Mouse (Mus musculus): ENCODE data around the gene Akap1.
"Not testable (repeated sequence)": the region's sequence is repeated elsewhere in the genome, so short reads cannot be mapped to it uniquely, and the experiment has no call there.

The Akap1 gene

DNA sequence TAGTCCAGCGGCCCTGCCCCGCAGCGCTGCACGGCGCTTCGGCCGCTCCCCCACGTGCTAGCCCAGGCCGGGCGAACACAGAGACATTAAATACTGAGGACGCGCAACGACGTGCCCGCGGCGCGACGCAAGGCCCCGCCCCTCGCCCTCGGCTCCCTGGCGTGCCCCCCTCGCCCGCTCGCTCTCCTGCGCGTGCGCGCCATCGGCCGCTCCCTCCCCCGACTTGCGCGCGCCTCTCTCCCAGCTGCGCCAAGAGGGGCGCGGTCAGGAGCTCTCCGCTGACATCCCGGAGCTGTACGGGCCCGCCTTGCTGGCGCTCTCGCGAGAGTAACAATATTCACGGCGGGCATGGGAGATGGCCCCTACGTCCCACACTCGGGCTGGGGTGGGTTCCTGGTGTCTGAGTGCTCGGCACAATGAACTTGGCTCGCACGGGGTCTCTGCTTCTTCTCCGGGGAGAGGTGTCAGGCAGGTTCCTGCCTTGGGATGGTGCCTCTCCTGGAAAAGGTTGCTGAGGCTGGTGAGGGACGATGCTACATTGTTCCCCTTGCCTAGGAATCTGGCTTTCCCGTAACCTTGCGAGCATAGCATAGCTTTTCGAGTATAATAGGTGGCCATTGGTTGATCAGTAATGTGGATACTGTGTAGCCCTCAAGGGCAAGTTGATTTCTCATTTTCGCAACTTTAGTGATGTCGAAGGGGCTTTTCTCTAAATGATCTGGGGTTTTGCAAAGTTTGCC lies at the start of gene Akap1:
Akap1 (minus strand) TSS at position 129 of the 740 bp plus-strand sequence.
- peak; percentile 95 for DNase-seq (ENCODE audit: low spot score)

DNA sequence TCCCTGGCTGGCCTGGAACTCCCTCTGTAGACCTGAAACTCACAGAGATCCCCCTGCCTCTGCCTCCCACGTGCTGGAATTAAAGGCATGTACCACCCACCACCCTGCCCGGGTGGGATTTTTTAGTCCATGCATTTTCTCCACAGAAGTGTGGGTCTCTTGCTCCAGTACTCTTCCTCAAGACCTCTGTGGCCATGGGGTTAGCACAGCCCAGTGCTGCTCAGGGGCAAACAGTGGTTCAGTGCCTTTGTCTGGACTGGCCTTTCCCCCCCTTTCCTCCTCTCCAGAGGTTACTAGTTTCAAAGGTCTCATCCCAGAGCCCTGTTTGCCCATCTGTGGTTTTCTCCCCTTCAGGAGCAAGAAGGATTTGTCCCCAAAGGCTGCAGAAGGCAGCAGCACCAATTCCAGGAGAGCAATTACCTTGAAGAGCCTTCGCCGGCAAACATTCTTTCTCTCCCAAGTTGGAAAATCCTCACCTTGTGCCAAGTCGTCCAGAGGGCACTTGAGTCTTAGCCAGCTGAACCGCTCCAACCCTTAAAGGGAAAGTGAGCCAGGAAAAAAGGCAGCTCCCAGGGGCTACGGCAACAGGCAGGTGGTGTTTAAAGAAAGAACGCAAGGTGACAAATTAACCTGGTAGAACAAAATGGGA lies 45.1 kb upstream of the Akap1 start:
- no peak for DNase-seq (ENCODE audit: low spot score)

DNA sequence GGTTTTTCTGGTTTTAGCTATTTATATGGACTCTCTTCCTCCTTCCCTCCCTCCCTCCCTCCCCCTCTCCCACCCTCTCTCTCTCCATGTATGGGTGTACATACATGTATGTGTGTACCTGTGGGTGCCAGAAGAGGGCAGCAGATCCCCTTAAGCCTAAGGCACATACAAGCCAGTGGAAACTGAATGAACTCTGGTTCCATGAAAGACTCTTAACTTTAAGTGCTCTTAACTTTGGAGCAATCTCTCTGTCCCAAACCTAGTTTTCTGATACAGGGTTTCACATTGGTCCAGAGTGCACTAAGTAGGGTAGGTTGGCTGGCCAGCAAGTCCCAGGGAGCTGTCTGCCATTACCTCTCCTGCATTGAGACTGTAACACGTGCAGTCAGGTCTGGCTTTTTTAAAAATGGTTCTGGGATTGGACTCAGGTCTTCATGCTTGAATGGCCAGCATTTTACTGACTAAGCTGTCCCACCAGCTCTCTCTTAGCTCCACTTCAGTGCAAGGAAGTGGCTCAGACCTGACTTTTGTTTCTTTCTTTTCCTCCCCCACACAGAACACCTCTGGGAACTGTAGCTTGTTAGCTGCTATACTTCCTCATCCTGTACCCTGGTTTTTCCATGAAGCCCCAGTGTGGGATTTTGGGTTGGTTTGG lies 44.3 kb upstream of the Akap1 start:
- peak; percentile 44 for DNase-seq (ENCODE audit: low spot score)

DNA sequence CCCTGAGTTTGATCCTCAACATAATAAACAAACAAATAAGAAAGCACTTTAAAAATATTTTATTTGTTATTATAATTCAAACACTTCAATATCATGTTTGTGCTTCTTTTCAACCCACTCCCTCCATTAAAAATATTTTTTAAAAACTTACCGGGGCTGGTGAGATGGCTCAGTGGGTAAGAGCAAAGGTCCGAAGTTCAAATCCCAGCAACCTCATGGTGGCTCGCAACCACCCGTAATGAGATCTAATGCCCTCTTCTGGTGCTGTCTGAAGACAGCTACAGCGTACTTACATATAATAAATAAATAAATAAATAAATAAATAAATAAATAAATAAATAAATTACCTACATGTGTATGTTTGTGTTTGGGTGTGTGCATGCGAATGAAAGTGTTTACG lies 43.5 kb upstream of the Akap1 start:
- no peak for DNase-seq (ENCODE audit: low spot score)

DNA sequence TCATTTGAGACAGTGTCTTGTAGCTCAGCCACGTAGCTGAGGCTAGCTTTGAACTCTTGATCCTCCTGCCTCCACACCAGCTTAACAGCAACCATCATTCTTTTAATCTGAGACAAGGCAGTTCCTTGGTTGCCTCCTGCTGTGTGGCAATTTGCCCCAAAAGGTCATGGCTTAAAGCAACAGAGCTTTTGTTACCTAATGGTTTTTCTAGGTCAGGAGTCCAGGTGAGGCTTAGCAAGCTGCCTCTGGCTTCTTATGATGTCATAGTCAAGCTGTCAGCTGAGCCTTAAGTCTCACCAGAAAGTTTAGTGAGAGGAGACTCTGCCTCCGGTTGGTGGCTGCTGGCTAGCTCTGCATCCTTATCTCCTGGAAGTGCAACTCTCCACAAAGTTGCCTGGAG lies 41.2 kb upstream of the Akap1 start:
- DNase-seq (ENCODE audit: low spot score), result no peak

DNA sequence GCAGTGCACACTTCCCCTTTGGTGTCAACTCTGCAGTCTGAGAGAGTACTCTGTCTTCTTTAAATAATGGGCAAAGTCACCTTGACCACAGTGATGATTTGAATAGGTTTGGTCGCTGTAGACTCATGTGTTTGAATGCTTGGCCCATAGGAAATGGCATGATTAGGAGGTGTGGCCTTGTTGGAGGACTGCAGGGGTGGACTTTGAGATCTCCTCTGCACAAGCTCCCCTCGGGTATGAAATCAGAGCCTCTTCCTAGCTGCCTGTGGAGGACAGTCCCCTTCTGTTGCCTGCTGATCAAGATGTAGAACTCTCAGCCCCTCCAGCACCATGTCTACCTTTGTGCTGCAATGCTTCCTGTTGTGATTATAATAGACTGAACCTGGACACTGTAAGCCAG lies 39.7 kb upstream of the Akap1 start:
- DNase-seq (ENCODE audit: low spot score), result no peak

DNA sequence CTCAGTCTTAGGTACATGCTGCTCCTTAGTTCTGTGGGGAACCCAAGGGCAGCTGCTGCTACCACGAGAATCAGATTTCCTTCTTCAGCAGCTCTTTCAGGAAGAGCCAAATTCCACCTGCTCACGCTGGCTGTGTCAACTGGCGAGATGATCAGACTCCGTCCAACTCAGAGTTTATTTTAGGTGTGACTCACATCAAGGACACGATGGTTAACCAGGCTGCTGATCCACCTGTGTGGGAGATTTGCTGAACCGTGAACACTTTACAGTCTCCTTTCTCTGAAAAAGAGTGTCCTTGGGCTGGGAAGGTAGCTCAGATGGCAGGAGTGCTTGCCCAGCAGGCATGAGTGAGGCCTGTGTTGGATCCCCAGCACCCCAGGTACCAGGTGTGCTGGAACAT lies 38.4 kb upstream of the Akap1 start:
- DNase-seq (ENCODE audit: low spot score), result no peak

DNA sequence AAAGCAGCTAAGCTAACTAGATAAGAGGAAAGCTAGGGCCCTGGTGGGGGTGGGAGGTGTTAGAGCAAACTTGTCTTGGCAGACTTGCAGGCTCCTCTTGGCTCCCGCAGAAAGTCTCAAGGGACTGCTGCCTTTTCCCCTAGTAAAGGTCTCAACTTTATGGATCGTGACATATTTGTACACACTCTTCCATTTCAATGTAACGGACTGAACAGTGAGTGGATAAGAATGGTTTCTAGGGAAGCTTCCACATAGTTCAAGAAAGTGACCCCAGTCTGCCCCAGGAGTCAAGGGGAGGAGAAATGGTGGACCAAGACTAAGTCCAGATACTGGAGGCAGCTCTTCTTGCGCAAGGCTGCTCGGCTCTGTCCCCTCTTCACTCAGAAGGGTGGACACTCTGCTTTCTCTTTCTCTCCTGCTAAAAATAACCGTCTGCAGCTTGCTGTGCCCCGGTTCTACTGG lies 37.0 kb upstream of the Akap1 start:
- no peak for DNase-seq (ENCODE audit: low spot score)

DNA sequence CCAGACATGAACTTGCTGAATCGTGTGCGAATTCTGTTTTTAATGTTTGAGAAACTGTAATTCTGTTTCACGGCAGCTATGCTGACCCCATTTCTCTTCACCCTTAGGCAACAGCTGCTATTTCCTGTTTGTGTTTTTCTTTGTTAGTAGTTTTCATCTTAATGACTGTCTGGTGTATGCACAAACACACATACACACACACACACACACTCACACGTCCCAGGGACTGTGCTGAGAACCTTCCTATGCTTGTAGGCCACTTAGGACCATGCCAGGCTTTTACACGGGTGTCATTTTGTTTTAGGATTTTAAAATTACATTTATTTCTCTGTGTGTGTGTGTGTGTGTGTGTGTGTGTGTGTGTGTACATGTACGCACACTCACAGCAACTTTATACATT lies 35.2 kb upstream of the Akap1 start:
- no peak for DNase-seq (ENCODE audit: low spot score)

DNA sequence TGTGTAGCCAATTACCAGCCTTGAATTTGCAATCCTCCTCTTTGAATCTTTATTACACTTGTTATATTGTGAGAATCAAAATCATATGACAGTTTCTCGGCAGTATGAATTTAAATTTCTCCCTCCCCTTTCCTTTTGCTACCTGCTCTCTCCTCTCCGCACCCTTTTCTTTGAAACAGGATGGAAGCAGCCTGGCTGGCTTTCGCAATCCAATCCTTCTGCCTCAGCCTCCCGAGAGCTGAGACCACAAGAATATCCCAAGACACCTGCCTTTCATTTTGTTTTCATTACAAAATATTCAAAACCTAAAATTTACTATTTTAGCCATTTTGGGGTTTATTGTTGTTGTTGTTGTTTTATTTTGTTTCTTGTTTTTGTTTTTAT lies 34.0 kb upstream of the Akap1 start:
- DNase-seq (ENCODE audit: low spot score), result no peak

DNA sequence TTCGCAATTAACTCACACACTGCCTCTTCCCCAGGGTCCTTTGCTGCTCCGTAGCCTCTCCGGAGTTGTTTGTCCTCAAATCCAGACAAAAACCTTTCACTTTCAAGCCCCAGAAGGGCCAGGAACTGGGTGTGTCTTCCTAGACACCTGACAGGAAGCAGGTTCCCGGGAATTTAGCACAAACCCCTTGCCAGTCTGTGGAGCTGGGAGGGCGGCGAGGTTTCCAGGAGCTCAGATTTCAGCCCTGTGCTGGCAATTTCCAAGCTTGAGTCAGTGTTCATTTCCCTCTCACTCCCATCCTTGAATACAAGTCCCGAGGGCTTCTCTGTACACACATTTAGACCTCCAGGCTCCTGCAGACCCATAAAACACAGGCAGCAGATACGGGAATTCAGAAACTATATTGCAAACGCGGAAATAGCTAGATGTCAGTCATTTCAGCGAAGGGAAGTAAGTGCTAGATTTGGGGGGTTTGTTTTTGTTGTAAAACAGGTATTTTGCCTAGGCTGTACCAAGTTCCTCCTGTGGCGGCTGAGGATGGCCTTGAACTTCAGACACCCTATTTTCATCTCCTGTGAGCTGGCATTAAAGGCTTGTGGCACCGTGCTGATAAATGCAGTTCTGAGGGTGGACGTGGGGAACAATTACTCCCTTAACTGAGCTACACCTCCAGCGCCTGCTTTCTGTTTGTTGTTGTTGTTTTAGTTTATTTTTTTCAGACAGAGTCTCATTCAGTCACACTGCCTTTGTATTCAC lies 33.4 kb upstream of the Akap1 start:
- no peak for DNase-seq (ENCODE audit: low spot score)

DNA sequence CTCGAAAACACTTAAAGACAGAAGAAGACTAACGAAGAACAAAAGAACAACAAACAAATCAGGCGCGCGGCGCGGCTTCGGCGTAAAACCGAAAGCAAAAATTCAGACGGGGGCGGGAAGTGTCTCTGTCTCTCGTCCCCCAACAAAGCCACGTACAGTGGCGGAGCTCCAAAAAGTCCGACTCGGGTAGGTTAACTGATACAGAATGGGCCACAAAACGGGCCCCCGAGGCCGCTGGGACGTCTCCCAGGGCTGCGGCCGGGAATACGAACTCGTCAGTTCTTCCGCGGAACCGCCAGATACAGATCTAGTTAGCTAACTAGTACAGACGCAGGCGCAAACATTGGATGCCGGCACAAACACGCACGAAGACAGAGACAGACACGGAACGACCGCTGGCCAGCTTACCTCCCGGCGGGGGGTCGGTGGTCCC lies 31.4 kb upstream of the Akap1 start:
- not testable (repeated sequence) for DNase-seq (ENCODE audit: low spot score)

DNA sequence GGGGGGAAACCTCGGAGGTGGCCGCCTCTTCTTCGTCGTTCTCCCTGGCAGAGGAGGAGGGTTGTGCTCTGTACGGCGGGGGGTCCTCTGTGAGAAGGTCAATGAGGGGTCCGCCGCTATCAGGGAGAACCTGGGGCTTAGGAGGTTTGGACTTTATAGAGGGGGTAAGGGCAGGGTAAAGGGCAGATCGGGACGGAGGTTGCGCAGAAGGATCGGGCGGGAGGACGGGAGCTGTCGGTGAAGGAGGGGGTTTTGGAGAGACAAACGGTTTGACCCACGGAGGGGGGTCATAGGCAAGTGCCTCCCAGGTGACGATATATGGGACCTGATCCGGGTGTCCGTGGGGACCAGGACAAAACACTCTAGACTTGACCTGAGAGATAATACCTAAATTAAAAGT lies 30.8 kb upstream of the Akap1 start:
- DNase-seq (ENCODE audit: low spot score), result not testable (repeated sequence)

DNA sequence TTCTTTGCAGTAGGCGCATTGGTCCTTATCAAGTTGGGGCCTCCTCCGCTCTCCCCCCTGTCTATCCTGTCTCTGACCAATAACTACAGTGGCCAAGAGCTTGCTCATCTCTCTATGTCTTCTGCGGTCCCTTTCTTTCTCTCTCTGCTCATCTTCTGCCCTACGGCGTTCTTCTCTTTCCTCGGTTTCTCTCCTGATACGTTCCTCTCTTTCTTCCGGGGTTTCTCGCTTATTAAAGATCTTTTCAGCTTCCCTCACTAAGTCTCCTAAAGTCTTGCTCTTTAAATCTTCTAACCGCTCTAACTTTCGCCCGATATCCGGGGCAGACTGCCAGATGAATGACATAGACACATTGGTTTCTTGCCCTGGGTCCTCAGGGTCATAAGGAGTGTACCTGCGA lies 29.9 kb upstream of the Akap1 start:
- DNase-seq (ENCODE audit: low spot score), result not testable (repeated sequence)

DNA sequence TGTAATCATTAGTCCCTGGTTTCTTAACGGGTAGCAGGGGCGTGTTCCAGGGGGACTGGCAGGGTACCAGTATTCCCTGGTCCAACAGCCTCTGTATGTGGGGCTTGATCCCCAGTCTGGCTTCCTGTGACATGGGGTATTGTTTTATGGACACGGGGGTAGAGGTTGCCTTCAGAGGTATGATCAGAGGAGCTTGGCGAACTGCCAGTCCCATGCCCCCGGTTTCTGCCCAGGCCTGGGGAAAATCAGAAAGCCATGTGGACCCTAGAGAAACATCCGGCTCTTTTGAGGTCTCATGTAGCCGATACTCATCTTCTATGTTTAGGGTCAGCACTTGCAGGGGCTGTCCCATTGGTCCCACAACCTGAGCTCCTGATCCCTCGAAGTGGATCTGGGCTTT lies 29.1 kb upstream of the Akap1 start:
- DNase-seq (ENCODE audit: low spot score), result not testable (repeated sequence)

DNA sequence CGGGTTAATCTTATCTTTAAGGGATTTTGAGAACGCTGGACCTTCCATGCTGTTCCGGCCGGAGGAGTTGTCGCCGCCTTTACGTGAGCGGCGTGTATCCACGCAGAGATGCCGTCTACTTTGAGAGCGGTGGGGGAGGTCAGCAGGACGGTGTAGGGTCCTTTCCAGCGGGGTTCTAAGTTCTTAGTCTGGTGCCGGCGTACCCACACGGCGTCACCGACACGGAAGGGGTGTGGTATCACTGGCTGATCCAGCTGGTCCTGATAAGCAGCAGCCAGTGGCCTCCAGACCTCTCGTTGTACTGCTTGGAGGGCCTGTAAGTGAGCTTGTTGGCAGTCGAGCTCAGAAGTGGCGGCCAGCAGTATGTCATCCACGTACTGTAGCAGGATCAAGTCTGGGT lies 28.4 kb upstream of the Akap1 start:
- not testable (repeated sequence) for DNase-seq (ENCODE audit: low spot score)

DNA sequence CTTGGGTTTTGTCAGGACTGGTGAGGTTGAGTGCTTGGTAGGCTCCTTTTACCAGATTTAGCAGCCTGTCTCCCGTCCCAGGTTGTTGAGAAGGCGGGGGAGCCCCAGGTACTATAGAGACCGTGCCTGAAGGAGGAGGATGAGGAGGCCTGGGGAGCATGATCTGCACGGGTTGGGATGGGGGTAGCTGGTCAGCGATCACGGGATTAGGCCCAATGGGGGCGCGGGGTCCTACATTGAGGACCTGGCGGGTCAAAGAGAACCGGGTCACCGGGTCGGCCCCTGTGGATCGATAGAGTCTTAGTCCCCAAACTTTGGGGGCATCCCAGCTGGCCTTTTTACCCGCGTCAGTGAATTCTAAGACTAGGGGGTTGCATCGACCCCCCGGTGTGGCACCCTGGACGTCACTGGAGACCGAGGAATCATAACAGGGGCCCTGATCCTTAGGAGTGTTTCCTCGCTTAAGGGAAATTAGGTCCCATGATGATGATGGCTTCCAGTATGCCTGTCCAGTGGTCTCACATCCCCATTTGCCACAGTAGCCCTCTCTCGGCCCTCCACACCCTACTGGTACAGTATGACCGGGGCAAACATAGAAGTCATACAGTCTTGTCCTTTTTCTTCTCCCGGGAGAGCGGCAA lies 27.7 kb upstream of the Akap1 start:
- DNase-seq (ENCODE audit: low spot score), result not testable (repeated sequence)

DNA sequence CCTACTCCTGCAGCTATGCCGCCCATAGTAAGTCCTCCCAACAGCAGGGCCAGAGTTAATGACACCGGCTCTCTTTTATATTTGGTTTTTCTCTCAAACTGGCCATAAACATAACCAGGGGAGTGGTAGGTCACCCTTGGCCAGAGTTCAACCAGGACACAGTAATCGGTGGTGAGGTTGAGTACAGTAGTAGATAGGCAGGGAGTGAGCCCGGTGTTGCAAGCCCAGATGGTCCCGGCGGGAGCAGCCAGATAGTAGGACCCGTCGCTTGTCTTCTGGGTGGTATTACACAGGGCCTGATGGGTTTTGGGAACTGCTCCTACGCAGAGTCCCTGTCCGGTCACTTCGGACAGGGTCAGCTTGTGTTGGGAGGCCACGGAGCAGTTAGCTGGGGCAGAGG lies 27.1 kb upstream of the Akap1 start:
- not testable (repeated sequence) for DNase-seq (ENCODE audit: low spot score)

DNA sequence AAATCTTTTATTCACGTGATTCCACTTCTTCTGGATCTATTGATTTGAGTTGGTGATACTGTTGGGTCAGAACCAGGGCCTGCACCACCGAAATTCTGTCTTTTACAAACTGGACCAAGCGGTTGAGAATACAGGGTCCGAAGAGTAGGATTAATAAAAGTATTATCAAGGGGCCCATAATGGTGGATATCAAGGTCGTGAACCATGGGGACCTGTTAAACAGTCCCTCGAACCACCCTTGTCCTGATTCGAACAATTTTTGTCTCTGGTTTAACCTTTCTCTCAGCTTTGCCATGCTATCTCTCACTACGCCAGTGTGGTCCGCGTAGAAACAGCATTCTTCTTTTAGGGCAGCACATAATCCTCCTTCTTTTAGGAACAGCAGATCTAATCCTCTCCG lies 26.5 kb upstream of the Akap1 start:
- DNase-seq (ENCODE audit: low spot score), result not testable (repeated sequence)

DNA sequence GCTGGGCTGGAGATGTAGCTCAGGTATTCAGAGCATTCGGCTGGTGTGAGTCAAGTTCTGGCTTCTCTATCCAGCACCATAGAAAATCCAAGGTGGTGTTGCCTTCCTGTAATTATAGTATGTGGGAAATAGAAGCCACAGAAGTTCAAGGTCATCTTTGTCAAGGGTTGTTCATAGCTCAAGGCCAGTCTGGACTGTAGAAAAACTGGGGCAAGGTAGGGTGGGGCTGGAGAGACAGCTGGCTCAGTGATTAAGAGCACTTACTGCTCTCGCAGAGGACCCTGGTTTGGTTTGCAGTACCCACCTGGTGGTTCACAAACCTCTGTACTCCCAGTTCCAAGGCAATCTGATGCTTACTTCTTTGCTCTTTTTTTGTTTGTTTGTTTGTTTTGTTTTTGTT lies 24.6 kb upstream of the Akap1 start:
- DNase-seq (ENCODE audit: low spot score), result no peak

DNA sequence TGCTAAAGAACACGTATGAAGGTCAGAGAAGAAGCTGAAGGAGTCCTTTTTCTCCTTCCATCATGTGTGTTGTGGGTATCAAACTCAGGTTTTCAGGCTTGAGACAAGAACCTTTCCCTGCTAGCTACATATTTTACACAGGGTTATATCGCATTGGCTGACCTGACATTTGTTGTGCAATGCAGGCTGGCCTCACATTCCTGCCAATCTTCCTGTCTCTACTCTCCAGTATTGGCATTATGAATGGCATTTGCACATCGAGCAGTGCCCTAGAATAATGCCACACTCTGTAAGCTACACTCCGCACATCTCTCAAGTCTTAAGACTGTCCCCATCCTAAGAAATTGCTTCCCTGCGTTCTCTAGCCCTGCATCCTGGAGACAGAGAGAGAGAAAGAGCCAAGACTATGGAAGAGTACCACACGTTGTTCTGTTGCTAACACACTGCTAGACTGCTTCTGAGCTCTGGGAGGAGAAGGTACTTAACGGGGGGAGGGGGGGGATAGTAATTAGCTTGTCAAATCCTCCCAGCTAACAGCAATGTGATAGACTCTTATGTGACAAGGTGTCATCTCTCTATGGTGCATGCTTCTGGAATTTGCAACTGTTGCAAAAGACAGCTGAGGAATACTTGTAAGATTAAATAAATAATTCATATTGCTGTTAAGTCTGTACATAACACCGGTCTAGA lies 20.1 kb upstream of the Akap1 start:
- DNase-seq (ENCODE audit: low spot score), result no peak
